Mouse (Mus musculus) adrenal gland, adult 18-20 months (tissue): Measurements from ENCODE around the gene Gm13420. TPM values are rescaled to one million over a fixed set of nuclear protein-coding genes. Genes with fewer than 3 reads are reported as not detected.

Source experiments
- DNase-seq, 2 experiments: peaks; one replicate each; pipeline ENCODE4 v3.0.0; 2021 to 2022; ENCODE audit warnings: low spot score in 2 of 2
- total RNA-seq, 2 experiments: library from RNA; stranded (reverse); gene quantifications; 1 replicate in 1 of 2; 2 replicates in 1 of 2; pipeline ENCODE4 v1.2.3; 2021

The Gm13420 gene
- total RNA-seq, 2 experiments from 2014 or later, result not detected

- no peak for DNase-seq
Observed at GRCm38 (mm10) chr2:29703104-29704081, 48.1 kb downstream of the Gm13420 start.

GRCm38 (mm10) chr2:29702189-29702588 lies 49.3 kb downstream of the Gm13420 start:
- DNase-seq, result no peak

- no peak for DNase-seq
Observed at GRCm38 (mm10) chr2:29701393-29701792, 50.1 kb downstream of the Gm13420 start.

GRCm38 (mm10) chr2:29700898-29701297 lies 50.6 kb downstream of the Gm13420 start:
- DNase-seq, result no peak

GRCm38 (mm10) chr2:29698421-29699290 lies 52.8 kb downstream of the Gm13420 start:
- no peak for DNase-seq

- no peak for DNase-seq
Observed at GRCm38 (mm10) chr2:29696207-29696800, 55.2 kb downstream of the Gm13420 start.

Other genes with a start within 250 kb of the Gm13420 start
- gene Rapgef1, start 132.0 kb downstream of the Gm13420 start, total RNA-seq, result 10 to 100 TPM; 46.8 to 51.6 TPM
- gene Gm13547, start 7.6 kb upstream of the Gm13420 start, total RNA-seq, result not detected
- 10 to 100 TPM; 21.0 to 23.4 TPM for gene Coq4, start 35.8 kb upstream of the Gm13420 start, total RNA-seq
- gene Trub2, start 36.8 kb upstream of the Gm13420 start, total RNA-seq, result 10 to 100 TPM; 31.1 to 31.4 TPM
- gene Slc27a4, start 50.9 kb upstream of the Gm13420 start, total RNA-seq, result 10 to 100 TPM; 27.4 to 40.6 TPM
- 10 to 100 TPM; 36.2 to 43.9 TPM for gene Urm1, start 68.4 kb upstream of the Gm13420 start, total RNA-seq
- 10 to 100 TPM in 1 of 2 experiments, 1 to 10 TPM in 1; 8.4 to 11.7 TPM for gene Cercam, start 117.5 kb upstream of the Gm13420 start, total RNA-seq
- 10 to 100 TPM; 28.2 to 36.4 TPM for gene Odf2, start 137.5 kb upstream of the Gm13420 start, total RNA-seq
- gene Gle1, start 183.7 kb upstream of the Gm13420 start, total RNA-seq, result 10 to 100 TPM; 28.1 to 30.8 TPM
- 100 to 1,000 TPM; 191 to 224 TPM for gene Sptan1, start 213.9 kb upstream of the Gm13420 start, total RNA-seq